Mouse (Mus musculus): Measurements from ENCODE around the gene Zfp663.

The Zfp663 gene

GRCm38 (mm10) chr2:165368496-165368895, at the start of gene Zfp663:
Gene Zfp663 (minus strand): TSS chr2:165368729.
- DNase-seq (ENCODE audit: low spot score in 2 of 2) = no peak

GRCm38 (mm10) chr2:165417291-165417690, 48.8 kb upstream of the Zfp663 start:
- DNase-seq (ENCODE audit: low spot score in 2 of 2) = no peak

GRCm38 (mm10) chr2:165415795-165416194, 47.3 kb upstream of the Zfp663 start:
- DNase-seq (ENCODE audit: low spot score in 2 of 2) = no peak

- no peak for DNase-seq (ENCODE audit: low spot score in 2 of 2)
Observed at GRCm38 (mm10) chr2:165415141-165415721, 46.7 kb upstream of the Zfp663 start.

- no peak for DNase-seq (ENCODE audit: low spot score in 2 of 2)
Observed at GRCm38 (mm10) chr2:165414321-165414720, 45.8 kb upstream of the Zfp663 start.

GRCm38 (mm10) chr2:165413884-165414283, 45.4 kb upstream of the Zfp663 start:
- no peak for DNase-seq (ENCODE audit: low spot score in 2 of 2)

- DNase-seq (ENCODE audit: low spot score in 2 of 2) = peak; percentile 38 to 66
Observed at GRCm38 (mm10) chr2:165407700-165408301, 39.3 kb upstream of the Zfp663 start.

- DNase-seq (ENCODE audit: low spot score in 2 of 2) = no peak
Observed at GRCm38 (mm10) chr2:165405351-165405750, 36.8 kb upstream of the Zfp663 start.

- DNase-seq (ENCODE audit: low spot score in 2 of 2) = no peak
Observed at GRCm38 (mm10) chr2:165404951-165405350, 36.4 kb upstream of the Zfp663 start.

- no peak for DNase-seq (ENCODE audit: low spot score in 2 of 2)
Observed at GRCm38 (mm10) chr2:165398164-165398785, 29.7 kb upstream of the Zfp663 start.

GRCm38 (mm10) chr2:165397502-165398163, 29.1 kb upstream of the Zfp663 start:
- DNase-seq (ENCODE audit: low spot score in 2 of 2) = no peak

GRCm38 (mm10) chr2:165396831-165397501, 28.4 kb upstream of the Zfp663 start:
- DNase-seq (ENCODE audit: low spot score in 2 of 2) = no peak

GRCm38 (mm10) chr2:165392156-165392555, 23.6 kb upstream of the Zfp663 start:
- DNase-seq (ENCODE audit: low spot score in 2 of 2) = no peak

- no peak for DNase-seq (ENCODE audit: low spot score in 2 of 2)
Observed at GRCm38 (mm10) chr2:165391561-165391960, 23.0 kb upstream of the Zfp663 start.

GRCm38 (mm10) chr2:165389299-165389952, 20.9 kb upstream of the Zfp663 start:
- DNase-seq (ENCODE audit: low spot score in 2 of 2) = no peak

- DNase-seq (ENCODE audit: low spot score in 2 of 2) = peak; percentile 88
Observed at GRCm38 (mm10) chr2:165387844-165388495, 19.4 kb upstream of the Zfp663 start, which contains the start of gene Zfp334. Gene Zfp334 (minus strand): TSS chr2:165388259.

- DNase-seq (ENCODE audit: low spot score in 2 of 2) = no peak
Observed at GRCm38 (mm10) chr2:165387370-165387769, 18.8 kb upstream of the Zfp663 start.

GRCm38 (mm10) chr2:165380050-165380449, 11.5 kb upstream of the Zfp663 start:
- no peak for DNase-seq (ENCODE audit: low spot score in 2 of 2)

- no peak for DNase-seq (ENCODE audit: low spot score in 2 of 2)
Observed at GRCm38 (mm10) chr2:165376001-165376400, 7.5 kb upstream of the Zfp663 start.

- DNase-seq (ENCODE audit: low spot score in 2 of 2) = no peak
Observed at GRCm38 (mm10) chr2:165375478-165375877, 6.9 kb upstream of the Zfp663 start.

GRCm38 (mm10) chr2:165371066-165371465, 2.5 kb upstream of the Zfp663 start:
- DNase-seq (ENCODE audit: low spot score in 2 of 2) = no peak
